Mouse (Mus musculus): ENCODE measurements around the gene Mgarp. TPM values are rescaled to one million over a fixed set of nuclear protein-coding genes. Genes with fewer than 3 reads are reported as not detected.
A peak's percentile ranks its signal among the peaks of the same experiment; 100 is the strongest.
"Not testable (repeated sequence)": the region's sequence is repeated elsewhere in the genome, so short reads cannot be mapped to it uniquely, and the experiment has no call there.

Mgarp gene
- polyA plus RNA-seq, 1 experiment = 1.7 TPM

DNA sequence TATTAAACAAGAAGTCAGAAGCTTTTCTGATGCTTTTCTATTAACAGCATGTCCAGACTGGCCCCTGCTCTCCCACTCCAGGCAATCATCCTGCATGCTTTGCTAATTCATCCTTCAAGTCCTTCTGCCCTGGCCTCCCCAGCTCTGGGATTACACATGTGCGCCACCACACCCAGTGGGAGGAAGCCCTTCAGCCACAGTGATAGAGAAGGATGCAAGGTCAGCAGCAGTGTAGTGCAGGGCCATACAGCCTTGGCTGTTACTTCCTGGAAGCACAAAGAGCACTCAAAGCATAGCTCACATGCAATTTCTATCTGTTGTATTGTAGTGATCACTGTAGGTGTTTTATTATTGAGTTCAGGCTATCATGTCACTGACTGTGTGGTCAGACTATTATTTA lies 16.7 kb upstream of the Mgarp start:
- no peak for TF ChIP-seq POLR2A (IDR thresholded peaks at IDR 0.05; ENCODE audit: borderline replicate concordance, extremely low read depth, insufficient read depth, insufficient read length, poor library complexity, severe bottlenecking)
- no peak for TF ChIP-seq CTCF (IDR thresholded peaks at IDR 0.05; ENCODE audit: borderline replicate concordance, extremely low read depth, insufficient read depth, insufficient read length)
- no peak for DNase-seq (ENCODE audit: low read depth)

DNA sequence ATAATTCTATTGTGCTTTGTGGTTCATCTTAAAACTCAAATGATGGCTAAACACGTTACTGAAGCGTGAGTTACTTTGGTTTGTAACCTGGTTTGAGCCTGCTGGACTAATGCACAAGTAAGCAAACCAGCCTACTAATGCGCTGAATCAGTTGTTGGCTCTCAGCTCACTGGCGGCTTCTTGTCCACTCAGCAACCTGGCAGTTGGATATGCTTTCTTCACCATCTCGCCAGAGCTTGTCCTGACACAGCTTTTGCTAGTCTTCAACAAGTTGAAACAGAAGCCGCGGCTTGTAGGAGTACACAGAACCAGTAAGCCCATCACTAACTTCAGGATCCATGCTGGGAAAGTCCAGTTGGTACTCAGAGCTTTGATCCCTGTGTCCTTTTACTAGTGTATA lies 15.9 kb upstream of the Mgarp start:
- no peak for DNase-seq (ENCODE audit: low read depth)
- TF ChIP-seq CTCF (IDR thresholded peaks at IDR 0.05; ENCODE audit: borderline replicate concordance, extremely low read depth, insufficient read depth, insufficient read length) (no peak), POLR2A (IDR thresholded peaks at IDR 0.05; ENCODE audit: borderline replicate concordance, extremely low read depth, insufficient read depth, insufficient read length, poor library complexity, severe bottlenecking) (no peak)

- peak; percentile 97 for DNase-seq (ENCODE audit: low read depth)
- peak; percentile 90; the same call in 1 of the 2 replicates for TF ChIP-seq POLR2A (IDR thresholded peaks at IDR 0.05; ENCODE audit: borderline replicate concordance, extremely low read depth, insufficient read depth, insufficient read length, poor library complexity, severe bottlenecking)
- TF ChIP-seq CTCF (IDR thresholded peaks at IDR 0.05; ENCODE audit: borderline replicate concordance, extremely low read depth, insufficient read depth, insufficient read length) = peak; percentile 99
Observed at GRCm38 (mm10) chr3:51408561-51409183, 12.1 kb upstream of the Mgarp start, which contains the start of gene Ndufc1. Gene Ndufc1 (minus strand): TSS chr3:51408988.

GRCm38 (mm10) chr3:51407870-51408560 lies 11.5 kb upstream of the Mgarp start:
- peak; percentile 35 for DNase-seq (ENCODE audit: low read depth)
- TF ChIP-seq CTCF (IDR thresholded peaks at IDR 0.05; ENCODE audit: borderline replicate concordance, extremely low read depth, insufficient read depth, insufficient read length) = no peak
- no peak for TF ChIP-seq POLR2A (IDR thresholded peaks at IDR 0.05; ENCODE audit: borderline replicate concordance, extremely low read depth, insufficient read depth, insufficient read length, poor library complexity, severe bottlenecking)

GRCm38 (mm10) chr3:51402628-51403027 lies 6.1 kb upstream of the Mgarp start:
- DNase-seq (ENCODE audit: low read depth) = no peak
- TF ChIP-seq POLR2A (IDR thresholded peaks at IDR 0.05; ENCODE audit: borderline replicate concordance, extremely low read depth, insufficient read depth, insufficient read length, poor library complexity, severe bottlenecking) (no peak), CTCF (IDR thresholded peaks at IDR 0.05; ENCODE audit: borderline replicate concordance, extremely low read depth, insufficient read depth, insufficient read length) (no peak)

- not testable (repeated sequence) for DNase-seq (ENCODE audit: low read depth)
Observed at GRCm38 (mm10) chr3:51402054-51402453, 5.5 kb upstream of the Mgarp start.

DNA sequence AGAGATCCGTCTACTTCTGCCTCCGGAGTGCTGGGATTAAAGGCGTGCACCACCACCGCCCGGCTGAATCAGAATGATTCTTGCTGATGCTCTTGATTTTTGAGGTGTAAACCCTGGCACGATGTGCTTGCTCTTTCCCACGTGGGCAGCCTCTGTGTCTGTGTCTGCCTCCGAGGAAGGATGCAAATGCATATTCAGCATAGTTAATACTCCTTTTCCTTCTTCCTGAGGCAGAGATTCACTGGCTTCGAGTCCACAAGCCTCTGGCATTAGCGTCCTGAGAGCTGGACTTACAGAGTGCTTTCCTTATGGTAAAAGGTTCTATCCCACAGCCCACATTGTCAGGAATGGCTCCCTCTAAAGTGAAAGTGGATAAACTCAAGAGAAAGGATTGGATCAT lies 4.1 kb upstream of the Mgarp start:
- no peak for DNase-seq (ENCODE audit: low read depth)
- TF ChIP-seq POLR2A (IDR thresholded peaks at IDR 0.05; ENCODE audit: borderline replicate concordance, extremely low read depth, insufficient read depth, insufficient read length, poor library complexity, severe bottlenecking) (no peak), CTCF (IDR thresholded peaks at IDR 0.05; ENCODE audit: borderline replicate concordance, extremely low read depth, insufficient read depth, insufficient read length) (no peak)

DNA sequence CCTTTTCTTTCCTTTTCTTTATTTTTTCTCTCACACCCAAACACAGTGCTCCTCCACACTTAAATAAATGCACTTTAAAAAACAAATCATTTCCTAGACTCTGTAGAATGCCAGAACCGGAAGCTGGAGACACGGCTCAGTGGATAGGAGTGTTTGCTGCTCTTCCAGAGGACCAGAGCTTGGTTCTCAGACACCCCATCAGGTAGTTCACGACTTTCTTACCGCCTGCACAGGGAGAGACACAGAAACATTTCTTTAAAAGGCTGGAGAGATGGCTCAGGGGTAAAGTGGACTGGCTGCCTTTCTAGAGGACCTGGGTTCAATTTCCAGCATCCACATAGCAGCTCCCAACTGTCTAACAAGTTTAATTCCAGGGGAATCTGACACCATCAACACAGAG lies 3.0 kb upstream of the Mgarp start:
- DNase-seq (ENCODE audit: low read depth) = no peak
- TF ChIP-seq POLR2A (IDR thresholded peaks at IDR 0.05; ENCODE audit: borderline replicate concordance, extremely low read depth, insufficient read depth, insufficient read length, poor library complexity, severe bottlenecking) (no peak), CTCF (IDR thresholded peaks at IDR 0.05; ENCODE audit: borderline replicate concordance, extremely low read depth, insufficient read depth, insufficient read length) (no peak)

GRCm38 (mm10) chr3:51398667-51399066 lies 2.1 kb upstream of the Mgarp start:
- DNase-seq (ENCODE audit: low read depth) = peak; percentile 55
- TF ChIP-seq CTCF (IDR thresholded peaks at IDR 0.05; ENCODE audit: borderline replicate concordance, extremely low read depth, insufficient read depth, insufficient read length) (no peak), POLR2A (IDR thresholded peaks at IDR 0.05; ENCODE audit: borderline replicate concordance, extremely low read depth, insufficient read depth, insufficient read length, poor library complexity, severe bottlenecking) (no peak)

DNA sequence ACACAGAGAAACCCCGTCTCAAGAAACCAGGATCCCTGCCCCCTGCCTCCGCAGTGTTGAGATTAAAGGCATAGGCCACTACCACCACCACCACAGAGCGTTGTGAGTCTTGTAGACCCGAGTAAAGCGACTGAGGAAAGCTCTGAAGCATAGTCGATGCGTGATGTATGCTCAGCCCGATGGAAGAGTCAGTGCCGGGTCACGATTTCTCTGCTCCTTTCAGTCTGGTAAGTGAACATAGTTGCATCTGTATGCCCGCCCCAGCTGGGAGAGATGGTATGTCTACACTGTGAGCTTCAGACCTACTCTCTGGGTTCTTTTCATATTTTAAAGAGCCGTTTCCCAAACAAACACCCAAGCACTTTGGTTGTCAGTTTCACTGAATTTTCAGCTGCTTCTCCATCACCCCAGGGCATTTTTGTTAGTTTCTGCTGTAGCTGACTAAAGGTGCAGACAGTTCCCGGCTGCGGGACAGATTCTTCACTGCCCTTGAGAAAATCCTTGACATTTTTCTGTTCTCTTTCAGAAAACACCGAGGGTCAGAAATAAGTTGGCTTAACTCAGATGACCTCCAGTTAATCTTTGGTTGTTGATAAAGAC lies 1.3 kb upstream of the Mgarp start:
- TF ChIP-seq CTCF (IDR thresholded peaks at IDR 0.05; ENCODE audit: borderline replicate concordance, extremely low read depth, insufficient read depth, insufficient read length) (no peak), POLR2A (IDR thresholded peaks at IDR 0.05; ENCODE audit: borderline replicate concordance, extremely low read depth, insufficient read depth, insufficient read length, poor library complexity, severe bottlenecking) (no peak)
- DNase-seq (ENCODE audit: low read depth) = no peak

DNA sequence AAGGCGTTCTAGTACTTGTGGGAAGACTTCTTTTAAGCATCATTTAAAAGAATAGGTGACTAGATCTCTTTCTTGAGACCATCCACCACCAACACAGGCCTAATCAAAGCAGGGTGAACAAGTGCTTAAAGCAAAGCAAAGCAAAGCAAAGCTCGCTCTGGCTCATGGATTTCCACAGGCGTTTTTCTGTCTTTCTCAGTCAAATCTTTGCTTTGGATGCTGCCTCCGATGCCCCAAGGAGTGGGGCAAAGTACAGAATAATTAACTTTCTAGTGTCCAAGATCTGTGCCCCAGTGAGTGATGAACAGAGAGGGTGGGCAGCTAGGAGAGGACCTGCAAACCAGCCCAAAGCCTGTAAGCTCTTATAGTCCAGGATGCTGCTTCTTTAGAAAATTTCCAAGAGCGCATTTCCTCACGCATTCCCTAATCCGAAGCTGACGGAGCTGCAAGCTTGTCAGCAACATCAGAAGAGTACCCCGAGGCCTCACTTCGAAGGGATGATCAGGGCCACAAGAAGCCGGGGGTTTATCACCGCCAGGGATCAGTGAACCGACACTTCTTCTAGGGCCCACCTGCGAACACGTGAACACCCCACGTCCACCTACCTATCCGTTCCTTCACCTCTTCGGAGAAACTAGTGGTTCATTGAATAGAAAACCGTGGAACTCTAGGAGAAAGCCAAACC lies 935 bp downstream of the Mgarp start:
- DNase-seq (ENCODE audit: low read depth) = no peak
- TF ChIP-seq POLR2A (IDR thresholded peaks at IDR 0.05; ENCODE audit: borderline replicate concordance, extremely low read depth, insufficient read depth, insufficient read length, poor library complexity, severe bottlenecking) (no peak), CTCF (IDR thresholded peaks at IDR 0.05; ENCODE audit: borderline replicate concordance, extremely low read depth, insufficient read depth, insufficient read length) (no peak)

Measured in brain, embryonic 14.5 days (tissue).